Mouse (Mus musculus): Measurements from ENCODE around the gene Flt3l. TPM values are rescaled to one million over a fixed set of nuclear protein-coding genes. Genes with fewer than 3 reads are reported as not detected.
"Not testable (repeated sequence)": the region's sequence is repeated elsewhere in the genome, so short reads cannot be mapped to it uniquely, and the experiment has no call there.

Gene Flt3l
- total and polyA plus RNA-seq, 2 experiments from 2014 or later: 1.9 to 2.3 TPM

GRCm38 (mm10) chr7:45119780-45120709 lies 16.2 kb downstream of the Flt3l start:
- no peak overlapping the region for H3K4me2 ChIP-seq (ENCODE audit: low read depth)
- H3K36me3 ChIP-seq (ENCODE audit: insufficient read depth): peaks cover 53% of the 10 kb centered on the region
- 78% methylated on average over 5 of the region's 5 CpGs for WGBS

GRCm38 (mm10) chr7:45118336-45118735 lies 17.9 kb downstream of the Flt3l start:
- no peak overlapping the region for H3K9ac ChIP-seq

More at GRCm38 (mm10) chr7:45119780-45120709, 16.2 kb downstream of the Flt3l start:
- no peak overlapping the region for H3K4me3 ChIP-seq (ENCODE audit: low read depth, low read length)
- H3K9me3 ChIP-seq (ENCODE audit: low read length): no peaks in the 10 kb centered on the region
- peaks cover 11% of the 10 kb centered on the region for H3K4me1 ChIP-seq (ENCODE audit: insufficient read depth)
- H3K27ac ChIP-seq (ENCODE audit: low read depth, low read length): no peak overlapping the region
- H3K9ac ChIP-seq: no peak overlapping the region
- ATAC-seq (no peak), DNase-seq (no peak)
- no peaks in the 10 kb centered on the region for H3K27me3 ChIP-seq (ENCODE audit: insufficient read depth, low read length)
- TF ChIP-seq CTCF (IDR thresholded peaks at IDR 0.05; ENCODE audit: low read depth): no peak

GRCm38 (mm10) chr7:45117566-45117965 lies 18.7 kb downstream of the Flt3l start:
- H3K27ac ChIP-seq (ENCODE audit: low read depth, low read length): no peak overlapping the region
- 88% methylated on average over 8 of the region's 8 CpGs for WGBS
- no peak for TF ChIP-seq CTCF (IDR thresholded peaks at IDR 0.05; ENCODE audit: low read depth)
- ATAC-seq (no peak), DNase-seq (no peak)
- no peak overlapping the region for H3K4me2 ChIP-seq (ENCODE audit: low read depth)
- no peak overlapping the region for H3K9ac ChIP-seq
- H3K27me3 ChIP-seq (ENCODE audit: insufficient read depth, low read length): no peaks in the 10 kb centered on the region
- no peak overlapping the region for H3K4me3 ChIP-seq (ENCODE audit: low read depth, low read length)
- H3K9me3 ChIP-seq (ENCODE audit: low read length): no peaks in the 10 kb centered on the region
- no peaks in the 10 kb centered on the region for H3K4me1 ChIP-seq (ENCODE audit: insufficient read depth)
- H3K36me3 ChIP-seq (ENCODE audit: insufficient read depth): peaks cover 47% of the 10 kb centered on the region

More at GRCm38 (mm10) chr7:45118336-45118735, 17.9 kb downstream of the Flt3l start:
- Histone ChIP-seq H3K27ac (ENCODE audit: low read depth, low read length) (no peak overlapping the region), H3K27me3 (ENCODE audit: insufficient read depth, low read length) (no peaks in the 10 kb centered on the region), H3K9me3 (ENCODE audit: low read length) (no peaks in the 10 kb centered on the region), H3K4me3 (ENCODE audit: low read depth, low read length) (no peak overlapping the region), H3K36me3 (ENCODE audit: insufficient read depth) (peaks cover 50% of the 10 kb centered on the region), H3K4me1 (ENCODE audit: insufficient read depth) (peaks cover 6% of the 10 kb centered on the region), H3K4me2 (ENCODE audit: low read depth) (no peak overlapping the region)
- no peak for ATAC-seq
- 92% methylated on average over 6 of the region's 6 CpGs for WGBS
- no peak for TF ChIP-seq CTCF (IDR thresholded peaks at IDR 0.05; ENCODE audit: low read depth)
- DNase-seq: no peak

GRCm38 (mm10) chr7:45113476-45113875 lies 22.8 kb downstream of the Flt3l start:
- no peaks in the 10 kb centered on the region for H3K27me3 ChIP-seq (ENCODE audit: insufficient read depth, low read length)
- ATAC-seq (no peak), DNase-seq (no peak)
- H3K27ac ChIP-seq (ENCODE audit: low read depth, low read length): no peak overlapping the region
- WGBS: 89% methylated on average over 2 of the region's 2 CpGs
- no peaks in the 10 kb centered on the region for H3K4me1 ChIP-seq (ENCODE audit: insufficient read depth)
- H3K9ac ChIP-seq: no peak overlapping the region
- H3K4me2 ChIP-seq (ENCODE audit: low read depth): no peak overlapping the region
- no peaks in the 10 kb centered on the region for H3K9me3 ChIP-seq (ENCODE audit: low read length)
- H3K36me3 ChIP-seq (ENCODE audit: insufficient read depth): peaks cover 10% of the 10 kb centered on the region; the same call in 1 of the 2 replicates
- TF ChIP-seq CTCF (IDR thresholded peaks at IDR 0.05; ENCODE audit: low read depth): no peak
- no peak overlapping the region for H3K4me3 ChIP-seq (ENCODE audit: low read depth, low read length)

- TF ChIP-seq CTCF (IDR thresholded peaks at IDR 0.05; ENCODE audit: low read depth): no peak
- Histone ChIP-seq H3K27me3 (ENCODE audit: insufficient read depth, low read length) (no peaks in the 10 kb centered on the region), H3K27ac (ENCODE audit: low read depth, low read length) (no peak overlapping the region), H3K36me3 (ENCODE audit: insufficient read depth) (peaks cover 1% of the 10 kb centered on the region; the same call in 1 of the 2 replicates), H3K9me3 (ENCODE audit: low read length) (no peaks in the 10 kb centered on the region), H3K4me3 (ENCODE audit: low read depth, low read length) (no peak overlapping the region), H3K9ac (no peak overlapping the region), H3K4me1 (ENCODE audit: insufficient read depth) (no peaks in the 10 kb centered on the region), H3K4me2 (ENCODE audit: low read depth) (no peak overlapping the region)
- no peak for ATAC-seq
- WGBS: 77% methylated on average over 3 of the region's 3 CpGs
- DNase-seq: no peak
Observed at GRCm38 (mm10) chr7:45112529-45112928, 23.7 kb downstream of the Flt3l start.

- WGBS: 61% methylated on average over 2 of the region's 2 CpGs
- H3K4me1 ChIP-seq (ENCODE audit: insufficient read depth): no peaks in the 10 kb centered on the region
Observed at GRCm38 (mm10) chr7:45111940-45112339, 24.3 kb downstream of the Flt3l start.

GRCm38 (mm10) chr7:45110089-45110488 lies 26.1 kb downstream of the Flt3l start:
- 90% methylated on average over 4 of the region's 4 CpGs for WGBS
- not testable (repeated sequence) for H3K4me3 ChIP-seq (ENCODE audit: low read depth, low read length); H3K27me3 ChIP-seq (ENCODE audit: insufficient read depth, low read length); DNase-seq; ATAC-seq; H3K36me3 ChIP-seq (ENCODE audit: insufficient read depth); H3K27ac ChIP-seq (ENCODE audit: low read depth, low read length); H3K9ac ChIP-seq; H3K4me2 ChIP-seq (ENCODE audit: low read depth); H3K9me3 ChIP-seq (ENCODE audit: low read length); H3K4me1 ChIP-seq (ENCODE audit: insufficient read depth)

More at GRCm38 (mm10) chr7:45111940-45112339, 24.3 kb downstream of the Flt3l start:
- ATAC-seq (no peak), DNase-seq (no peak)
- H3K4me2 ChIP-seq (ENCODE audit: low read depth): no peak overlapping the region
- H3K27ac ChIP-seq (ENCODE audit: low read depth, low read length): no peak overlapping the region
- H3K4me3 ChIP-seq (ENCODE audit: low read depth, low read length): no peak overlapping the region
- H3K9me3 ChIP-seq (ENCODE audit: low read length): no peaks in the 10 kb centered on the region
- H3K36me3 ChIP-seq (ENCODE audit: insufficient read depth): no peaks in the 10 kb centered on the region
- H3K9ac ChIP-seq: no peak overlapping the region
- no peaks in the 10 kb centered on the region for H3K27me3 ChIP-seq (ENCODE audit: insufficient read depth, low read length)
- no peak for TF ChIP-seq CTCF (IDR thresholded peaks at IDR 0.05; ENCODE audit: low read depth)
